Mouse (Mus musculus) limb, embryonic 14.5 days (tissue): ENCODE measurements at regions not wholly inside any gene's neighbourhood (a gene's known extent, or its start where the extent isn't known, plus 50 kb on each side); places are given as distances from the start of the nearest gene placed in this dataset.
A peak's percentile ranks its signal among the peaks of the same experiment; 100 is the strongest.

Experiments
- ATAC-seq: fragments of 200-750 bp; cut with Nextera tagmentation; 2 replicates; pipeline ENCODE4 v1.8.0; 2017; ENCODE audit warnings: low read depth, moderate number of reproducible peaks, moderate TSS enrichment; ENCODE audit not compliant: low FRiP score
- DNase-seq: peaks from one replicate; pipeline ENCODE4 v3.0.0-alpha.2; 2015; ENCODE audit warnings: low spot score
- H3K27ac ChIP-seq: fragments of 300-500 bp; sonication (generic); replicated peaks from 2 replicates; pipeline ENCODE4 v1.5.1; 2014; ENCODE audit warnings: low read depth, mild to moderate bottlenecking, low read length, moderate library complexity, mixed read lengths
- H3K27me3 ChIP-seq: fragments of 300-500 bp; sonication (generic); 2 replicates; pipeline ENCODE4 v1.6.1; 2014; ENCODE audit warnings: low read length, mixed read lengths; ENCODE audit not compliant: control insufficient read depth, insufficient read depth
- H3K36me3 ChIP-seq: fragments of 300-500 bp; sonication (generic); 2 replicates; pipeline ENCODE4 v1.6.1; 2014; ENCODE audit warnings: mild to moderate bottlenecking, low read length, moderate library complexity, mixed read lengths; ENCODE audit not compliant: control insufficient read depth, insufficient read depth
- H3K4me1 ChIP-seq: fragments of 300-500 bp; sonication (generic); 2 replicates; pipeline ENCODE4 v1.6.1; 2014; ENCODE audit warnings: antibody characterized with exemption, low read length, mixed read lengths; ENCODE audit not compliant: control insufficient read depth, insufficient read depth
- H3K4me2 ChIP-seq: fragments of 300-500 bp; sonication (generic); replicated peaks from 2 replicates; pipeline ENCODE4 v1.6.1; 2014; ENCODE audit warnings: low read depth, mild to moderate bottlenecking, low read length, moderate library complexity; ENCODE audit not compliant: severe bottlenecking
- H3K4me3 ChIP-seq: fragments of 300-500 bp; sonication (generic); replicated peaks from 2 replicates; pipeline ENCODE4 v1.5.1; 2014; ENCODE audit warnings: low read length
- H3K9ac ChIP-seq: fragments of 300-500 bp; sonication (generic); 2 replicates; pipeline ENCODE4 v1.6.1; 2014; ENCODE audit warnings: mild to moderate bottlenecking, low read depth, low read length, moderate library complexity; ENCODE audit not compliant: severe bottlenecking
- H3K9me3 ChIP-seq: fragments of 300-500 bp; sonication (generic); 2 replicates; pipeline ENCODE4 v1.6.1; 2016; ENCODE audit warnings: low read length; ENCODE audit not compliant: control insufficient read depth
- POLR2A ChIP-seq: fragments of 200-500 bp; IDR thresholded peaks from 2 replicates; pipeline ENCODE4 v1.8.0; 2012; ENCODE audit warnings: inconsistent platforms, mild to moderate bottlenecking, moderate library complexity, borderline replicate concordance; ENCODE audit not compliant: insufficient read depth, insufficient read length; ENCODE audit errors: extremely low read depth
- WGBS: fragments of 180-500 bp; shearing (Covaris S2); extraction: QIAGEN DNeasy Blood & Tissue Kit; methylation state at CpG from one replicate; pipeline ENCODE4 v1.1.7; 2014; 5-methylcytosine and 5-hydroxymethylcytosine counted together

DNA sequence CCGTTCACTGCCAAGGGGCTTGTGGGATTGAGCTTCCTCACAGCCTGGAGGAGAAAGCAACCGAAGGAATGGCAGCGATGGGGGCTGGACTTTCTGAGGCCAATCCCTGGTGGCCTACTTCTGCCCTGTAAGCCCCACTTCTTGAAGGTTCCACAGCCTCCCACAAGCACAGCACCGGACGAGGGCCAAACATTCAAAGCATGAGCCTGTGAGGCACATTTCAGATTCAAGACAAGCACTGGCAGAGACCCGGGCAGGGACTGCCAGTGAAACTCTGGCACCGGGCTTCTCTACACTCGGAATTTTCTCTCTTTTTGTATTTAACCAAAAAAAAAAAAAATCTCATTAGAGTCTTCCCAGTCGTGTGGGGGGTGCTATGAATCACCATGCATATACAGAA, 71.9 kb downstream of the Gas1 start:
- WGBS, result 83% methylated on average over 9 of the region's 9 CpGs
- DNase-seq (no peak), ATAC-seq (no peak)
- Histone ChIP-seq H3K36me3 (no peaks in the 10 kb centered on the region), H3K9me3 (no peaks in the 10 kb centered on the region), H3K4me1 (peaks cover 21% of the 10 kb centered on the region), H3K4me2 (no peak overlapping the region), H3K27me3 (no peaks in the 10 kb centered on the region), H3K27ac (no peak overlapping the region), H3K4me3 (no peak overlapping the region), H3K9ac (no peak overlapping the region)
- TF ChIP-seq POLR2A, result no peak

DNA sequence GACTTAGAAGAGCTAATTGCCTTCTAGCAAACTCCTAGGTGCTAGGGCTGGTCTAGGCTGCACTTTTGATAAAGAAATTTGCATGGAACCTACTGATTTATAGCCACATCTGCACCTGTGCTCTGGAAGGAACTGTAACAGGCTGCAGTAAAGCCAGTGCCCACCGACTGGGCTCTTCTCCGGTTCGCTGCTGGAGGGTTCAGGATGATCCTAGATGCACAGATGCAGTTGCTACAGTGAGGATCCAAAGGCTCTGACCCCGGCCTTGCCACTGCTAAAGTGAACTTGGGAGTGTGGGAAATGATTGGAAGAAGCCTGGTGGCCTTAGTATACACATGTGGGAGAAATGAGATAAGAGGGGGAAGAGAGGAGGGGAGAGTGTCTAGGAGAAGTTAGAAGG, 75.5 kb downstream of the Gas1 start:
- WGBS, result 52% methylated on average over 4 of the region's 4 CpGs
- Histone ChIP-seq H3K27ac (no peak overlapping the region), H3K9ac (no peak overlapping the region), H3K4me1 (peaks cover 41% of the 10 kb centered on the region), H3K4me3 (no peak overlapping the region), H3K9me3 (no peaks in the 10 kb centered on the region), H3K36me3 (no peaks in the 10 kb centered on the region), H3K4me2 (no peak overlapping the region), H3K27me3 (no peaks in the 10 kb centered on the region)
- ATAC-seq (no peak), DNase-seq (no peak)
- no peak for TF ChIP-seq POLR2A

GRCm38 (mm10) chr13:60100130-60101112, 76.7 kb downstream of the Gas1 start:
- WGBS, result 37% methylated on average over 12 of the region's 12 CpGs
- Histone ChIP-seq H3K9me3 (no peaks in the 10 kb centered on the region), H3K9ac (no peak overlapping the region), H3K27me3 (no peaks in the 10 kb centered on the region), H3K4me3 (no peak overlapping the region), H3K27ac (peak overlapping the region; percentile 59), H3K4me2 (no peak overlapping the region), H3K36me3 (no peaks in the 10 kb centered on the region), H3K4me1 (peaks cover 46% of the 10 kb centered on the region)
- ATAC-seq (peak; percentile 82), DNase-seq (no peak)
- no peak for TF ChIP-seq POLR2A

GRCm38 (mm10) chr13:60099469-60100129, 77.6 kb downstream of the Gas1 start:
- no peaks in the 10 kb centered on the region for H3K36me3 ChIP-seq
- peaks cover 47% of the 10 kb centered on the region for H3K4me1 ChIP-seq
- no peak overlapping the region for H3K9ac ChIP-seq
- 40% methylated on average over 14 of the region's 14 CpGs for WGBS
- DNase-seq, result peak; percentile 86
- no peak overlapping the region; the same call in 1 of the 2 replicates for H3K4me2 ChIP-seq
- ATAC-seq, result peak; percentile 64; the same call in 1 of the 2 replicates
- no peaks in the 10 kb centered on the region for H3K27me3 ChIP-seq
- no peaks in the 10 kb centered on the region for H3K9me3 ChIP-seq
- no peak for TF ChIP-seq POLR2A
- no peak overlapping the region for H3K4me3 ChIP-seq
- H3K27ac ChIP-seq, result peak overlapping the region; percentile 65

- H3K36me3 ChIP-seq, result no peaks in the 10 kb centered on the region
- H3K4me1 ChIP-seq, result peaks cover 47% of the 10 kb centered on the region
- no peaks in the 10 kb centered on the region for H3K27me3 ChIP-seq
- ATAC-seq (peak; percentile 66), DNase-seq (peak; percentile 65)
- no peak for TF ChIP-seq POLR2A
- peak overlapping the region; percentile 68 for H3K27ac ChIP-seq
- H3K4me3 ChIP-seq, result no peak overlapping the region
- H3K9ac ChIP-seq, result no peak overlapping the region
- no peaks in the 10 kb centered on the region for H3K9me3 ChIP-seq
- no peak overlapping the region for H3K4me2 ChIP-seq
- 22% methylated on average over 3 of the region's 3 CpGs for WGBS
Measured at GRCm38 (mm10) chr13:60098394-60098793, 78.8 kb downstream of the Gas1 start.
